Mouse (Mus musculus) liver, adult (tissue): ENCODE measurements around the gene Wbp4.

ENCODE experiments used
- GATA4 ChIP-seq: IDR thresholded peaks from 2 replicates; pipeline ENCODE4 v1.6.1; 2014; ENCODE audit warnings: mild to moderate bottlenecking, low read length; ENCODE audit not compliant: insufficient replicate concordance

The Wbp4 gene

DNA sequence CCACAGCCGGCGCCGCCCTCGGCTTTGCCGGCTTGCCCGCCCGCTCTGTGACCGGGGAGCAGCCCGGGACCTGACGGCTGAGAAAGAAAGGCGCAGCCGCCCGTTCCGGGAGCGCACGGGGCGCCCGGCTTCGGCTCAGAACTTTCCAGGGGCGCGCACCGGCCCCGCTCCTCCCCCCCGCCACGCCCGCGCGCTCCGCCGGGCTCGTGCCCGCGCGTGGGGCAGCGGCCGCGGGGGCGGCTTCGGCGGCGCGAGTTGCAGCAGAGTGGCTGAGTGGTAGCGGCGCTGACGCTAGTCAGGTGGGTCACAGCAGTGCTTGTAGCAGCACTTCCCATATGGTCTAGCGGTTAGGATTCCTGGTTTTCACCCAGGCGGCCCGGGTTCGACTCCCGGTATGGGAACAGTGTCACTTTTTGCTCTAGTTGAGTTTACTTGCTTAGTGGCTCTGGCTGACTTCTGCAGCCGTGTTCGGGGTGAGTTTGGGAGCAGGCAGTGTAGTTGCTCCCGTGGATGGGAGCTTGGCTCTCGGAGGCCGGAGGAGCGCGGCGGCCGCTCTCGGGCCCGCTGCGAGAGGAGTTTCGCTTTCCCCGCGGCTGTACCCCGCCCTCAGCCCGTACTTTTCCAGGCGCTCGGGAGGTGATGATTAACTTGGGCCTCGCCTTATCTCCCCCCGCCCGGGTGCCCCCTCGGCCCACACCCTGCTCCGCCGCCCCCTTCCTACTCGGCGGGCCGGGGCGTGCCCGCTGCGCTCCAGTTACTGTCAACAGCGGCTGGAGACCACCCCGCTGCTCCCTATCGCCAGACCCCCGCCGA, at the start of gene Wbp4:
Wbp4 (minus strand) TSS at position 182 of the 813 bp plus-strand sequence.
- TF ChIP-seq GATA4 = peak; percentile 57; the same call in 1 of the 2 replicates

DNA sequence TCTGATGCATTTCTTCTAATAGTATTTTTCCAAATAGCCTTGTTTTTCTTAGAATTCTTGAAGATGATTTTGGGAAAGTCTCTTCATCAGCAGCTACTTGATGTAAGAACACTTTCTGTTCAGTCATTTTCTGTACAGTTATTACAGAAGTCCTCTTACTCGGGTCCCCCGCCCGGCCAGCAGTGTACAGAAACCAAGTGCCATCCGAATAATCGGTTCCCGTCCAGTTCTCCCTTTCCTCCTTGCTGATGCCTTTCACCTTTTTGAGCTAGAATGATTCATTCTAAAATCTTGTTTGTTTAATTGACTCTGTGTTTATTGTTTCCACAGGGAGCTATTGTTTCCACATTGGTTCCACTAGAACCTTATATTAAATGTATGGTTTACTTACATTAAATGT, 49.4 kb upstream of the Wbp4 start:
- no peak for TF ChIP-seq GATA4

GRCm38 (mm10) chr14:79529581-79530554, 48.5 kb upstream of the Wbp4 start:
- no peak for TF ChIP-seq GATA4

- no peak for TF ChIP-seq GATA4
These were observed 46.4 kb upstream of the Wbp4 start for GRCm38 (mm10) chr14:79527704-79528103.

GRCm38 (mm10) chr14:79522387-79522786, 41.1 kb upstream of the Wbp4 start:
- no peak for TF ChIP-seq GATA4

- TF ChIP-seq GATA4 = peak; percentile 73; the same call in 1 of the 2 replicates
These were observed 40.3 kb upstream of the Wbp4 start for GRCm38 (mm10) chr14:79521471-79522117.

DNA sequence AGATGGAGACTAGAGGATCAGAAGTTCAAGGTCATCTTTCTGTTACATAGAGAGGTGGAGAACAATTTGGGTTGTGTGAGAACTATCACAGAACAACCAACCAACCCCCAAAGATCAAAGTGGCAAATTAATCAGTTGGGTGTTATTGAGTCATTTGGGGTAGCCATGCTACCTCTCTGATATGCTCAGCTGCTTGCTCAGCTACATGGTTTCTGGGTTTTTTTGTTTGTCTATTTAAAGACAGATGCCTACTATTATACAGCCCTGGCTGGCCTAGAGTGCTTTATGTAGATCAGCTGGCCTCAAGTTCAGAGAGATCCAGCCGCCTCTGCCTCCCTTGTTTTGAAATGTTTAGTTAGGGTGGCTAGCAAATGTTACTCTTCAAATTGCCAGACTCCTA, 39.7 kb upstream of the Wbp4 start:
- no peak for TF ChIP-seq GATA4

DNA sequence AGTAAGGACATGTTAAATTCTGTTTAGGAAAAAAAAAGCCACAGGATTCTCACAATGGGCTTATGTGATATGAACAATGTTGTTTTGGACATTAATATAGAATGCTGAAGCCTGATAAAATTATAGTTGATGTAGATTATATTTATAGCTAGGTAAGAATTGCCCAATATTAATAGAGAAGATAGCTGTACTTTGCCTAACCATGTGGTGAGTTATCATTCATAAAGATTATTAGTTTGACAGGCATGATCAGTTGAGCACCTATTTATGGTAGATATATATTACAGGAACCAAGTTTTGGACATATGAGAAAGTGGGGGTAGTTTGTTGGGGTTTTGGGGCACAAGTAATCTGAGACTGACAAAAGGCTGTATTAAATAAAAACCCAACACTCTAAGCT, 39.3 kb upstream of the Wbp4 start:
- TF ChIP-seq GATA4 = no peak

DNA sequence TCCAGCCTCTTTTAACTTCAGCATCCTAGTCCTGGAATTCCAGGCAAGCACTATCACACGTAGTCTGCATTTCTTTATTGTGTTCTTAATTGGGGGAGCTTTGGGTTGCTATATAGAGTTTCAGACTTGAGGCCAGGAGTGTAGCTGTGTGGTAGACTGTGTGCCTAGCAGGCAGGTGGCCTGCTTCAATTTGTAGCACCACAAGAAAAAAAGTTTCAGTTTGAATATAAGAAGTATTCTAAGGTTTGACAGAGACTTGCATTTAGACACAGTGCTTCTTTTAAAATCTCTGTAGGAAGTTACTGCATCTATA, 38.3 kb upstream of the Wbp4 start:
- no peak for TF ChIP-seq GATA4

GRCm38 (mm10) chr14:79518761-79519662, 37.7 kb upstream of the Wbp4 start:
- TF ChIP-seq GATA4 = no peak

GRCm38 (mm10) chr14:79518123-79518522, 36.8 kb upstream of the Wbp4 start:
- no peak for TF ChIP-seq GATA4

- TF ChIP-seq GATA4 = no peak
These were observed 35.9 kb upstream of the Wbp4 start for GRCm38 (mm10) chr14:79517185-79517740.

GRCm38 (mm10) chr14:79516751-79517150, 35.4 kb upstream of the Wbp4 start:
- TF ChIP-seq GATA4 = no peak

DNA sequence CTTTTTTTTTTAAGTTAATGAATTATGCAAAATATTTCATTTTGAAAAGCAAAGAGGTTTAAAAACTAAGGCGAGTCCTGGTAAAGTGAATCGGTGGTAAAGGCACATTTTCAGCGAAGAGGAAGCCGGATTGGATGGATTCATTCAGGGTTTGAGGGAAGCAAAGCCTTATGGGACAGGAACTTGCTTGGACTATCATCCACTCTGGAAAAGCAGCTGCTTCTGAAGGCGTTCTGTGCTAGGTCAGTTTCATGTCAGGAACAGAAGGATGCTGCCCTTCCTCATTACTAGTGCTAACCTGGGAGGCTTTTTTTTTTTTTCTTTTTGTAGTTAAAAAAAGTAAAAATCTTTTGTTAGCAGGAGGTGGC, 34.9 kb upstream of the Wbp4 start:
- no peak for TF ChIP-seq GATA4
